Mouse (Mus musculus) kidney, adult 10 weeks (tissue): ENCODE results near the gene Lrrc17. TPM values are rescaled to one million over a fixed set of nuclear protein-coding genes. Genes with fewer than 3 reads are reported as not detected.

Source experiments
- polyA plus RNA-seq: library from polyadenylated mRNA; stranded (reverse); fragments of 350-450 nt; fragmentation: Illumina TruSeq; extraction: RNeasy Lipid Tissue Mini Kit (QIAGEN cat#74804); gene quantifications from one replicate; pipeline ENCODE4 v1.2.3, GENCODE M21; 2014; ENCODE audit warnings: low read depth, low replicate concordance

Gene Lrrc17
- polyA plus RNA-seq = 0.93 TPM

GRCm38 (mm10) chr5:21543409-21544201, at the start of gene Lrrc17:
Gene Lrrc17 (plus strand): TSS chr5:21543559.

Other genes starting within 250 kb of the Lrrc17 start
- 8.9 TPM for gene Fgl2, start 170.9 kb upstream of the Lrrc17 start, polyA plus RNA-seq
- gene Ccdc146, start 118.9 kb upstream of the Lrrc17 start, polyA plus RNA-seq = not detected
- gene Fam185a, start 118.6 kb upstream of the Lrrc17 start, polyA plus RNA-seq = 15.6 TPM
- gene Fbxl13, start 102.1 kb downstream of the Lrrc17 start, polyA plus RNA-seq = not detected
- 45.9 TPM for gene Armc10, start 102.3 kb downstream of the Lrrc17 start, polyA plus RNA-seq
- 13.5 TPM for gene Napepld, start 157.8 kb downstream of the Lrrc17 start, polyA plus RNA-seq
- 914 TPM for gene Pmpcb, start 193.6 kb downstream of the Lrrc17 start, polyA plus RNA-seq
- 93.1 TPM for gene Dnajc2, start 241.7 kb downstream of the Lrrc17 start, polyA plus RNA-seq
- 82.1 TPM for gene Psmc2, start 241.7 kb downstream of the Lrrc17 start, polyA plus RNA-seq